Mouse (Mus musculus) kidney, adult 2 months (tissue): ENCODE results near the gene Stk11ip.

Experiments used
- CTCF ChIP-seq: fragments of 200-500 bp; conservative IDR thresholded peaks from 2 replicates; pipeline ENCODE4 v1.5.1; 2011; ENCODE audit warnings: low read depth, mild to moderate bottlenecking, control low read depth, low read length, moderate library complexity, mixed read lengths; ENCODE audit not compliant: insufficient read depth, insufficient read length
- POLR2A ChIP-seq: fragments of 200-500 bp; IDR thresholded peaks from one replicate; pipeline ENCODE4 v1.6.1; 2011; ENCODE audit warnings: low read depth, low read length, control low read depth

- TF ChIP-seq POLR2A: no peak
- TF ChIP-seq CTCF: no peak
Observed at GRCm38 (mm10) chr1:75503651-75503980, 17.7 kb upstream of the Stk11ip start.
